Mouse (Mus musculus) liver, postnatal 0 days (tissue): ENCODE results near the gene Dhcr24.

ENCODE experiments used
- CTCF ChIP-seq: sonication (generic); IDR thresholded peaks from 2 replicates; pipeline ENCODE4 v1.5.1; 2016; ENCODE audit warnings: antibody characterized with exemption, low read depth
- EP300 ChIP-seq: IDR thresholded peaks from 2 replicates; pipeline ENCODE4 v1.6.1; 2016; ENCODE audit warnings: antibody characterized with exemption, low read depth, mild to moderate bottlenecking

DNA sequence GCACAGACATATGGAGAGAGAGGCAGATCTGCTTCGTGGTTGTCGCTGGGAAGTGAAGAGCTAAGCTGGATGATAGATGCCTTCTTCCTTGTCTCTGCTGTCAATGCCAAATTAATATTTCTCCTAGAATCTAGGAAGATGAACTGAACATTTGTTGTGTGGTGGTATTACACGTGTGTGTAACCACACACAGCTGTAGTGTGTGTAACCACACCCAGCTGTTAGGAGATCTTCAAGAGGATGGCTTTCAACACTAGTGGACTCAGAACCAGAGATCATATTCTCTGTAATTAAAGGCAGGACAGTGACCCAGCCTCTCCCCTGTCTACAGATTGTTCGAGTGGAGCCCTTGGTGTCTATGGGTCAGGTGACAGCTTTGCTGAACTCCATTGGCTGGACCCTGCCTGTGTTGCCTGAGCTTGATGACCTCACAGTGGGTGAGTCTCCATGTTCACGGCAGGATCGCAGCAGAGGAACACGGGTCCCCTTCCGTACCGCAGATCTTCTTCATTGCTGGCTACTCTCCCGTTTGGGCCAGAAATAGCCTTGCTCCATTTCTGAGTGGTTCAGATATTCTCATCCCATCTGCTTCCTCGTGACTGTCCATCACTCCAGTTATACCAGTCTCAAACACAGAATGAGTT is 10.4 kb downstream of the Dhcr24 start:
- TF ChIP-seq CTCF: no peak
- no peak for TF ChIP-seq EP300
